Mouse (Mus musculus) neural tube, embryonic 12.5 days (tissue): Measurements from ENCODE around the gene Ablim1. TPM values are rescaled to one million over a fixed set of nuclear protein-coding genes. Genes with fewer than 3 reads are reported as not detected.

Experiments used
- ATAC-seq: fragments of 200-750 bp; cut with Nextera tagmentation; 2 replicates; pipeline ENCODE4 v1.8.0; 2017; ENCODE audit warnings: low read depth, mild to moderate bottlenecking, moderate TSS enrichment, moderate library complexity; ENCODE audit not compliant: low FRiP score
- H3K27ac ChIP-seq: fragments of 300-500 bp; sonication (generic); 2 replicates; pipeline ENCODE4 v1.5.1; 2016
- H3K27me3 ChIP-seq: fragments of 300-500 bp; sonication (generic); replicated peaks from 2 replicates; pipeline ENCODE4 v1.6.1; 2016; ENCODE audit warnings: mild to moderate bottlenecking
- H3K36me3 ChIP-seq: fragments of 300-500 bp; sonication (generic); 2 replicates; pipeline ENCODE4 v1.6.1; 2016; ENCODE audit warnings: mild to moderate bottlenecking
- H3K4me1 ChIP-seq: fragments of 300-500 bp; sonication (generic); 2 replicates; pipeline ENCODE4 v1.6.1; 2016
- H3K4me2 ChIP-seq: fragments of 300-500 bp; sonication (generic); replicated peaks from 2 replicates; pipeline ENCODE4 v1.6.1; 2016; ENCODE audit warnings: mild to moderate bottlenecking
- H3K4me3 ChIP-seq: fragments of 300-500 bp; sonication (generic); 2 replicates; pipeline ENCODE4 v1.5.1; 2016
- H3K9ac ChIP-seq: fragments of 300-500 bp; sonication (generic); 2 replicates; pipeline ENCODE4 v1.6.1; 2016; ENCODE audit warnings: mild to moderate bottlenecking
- H3K9me3 ChIP-seq: fragments of 300-500 bp; sonication (generic); 2 replicates; pipeline ENCODE4 v1.6.1; 2016; ENCODE audit warnings: mild to moderate bottlenecking
- WGBS: fragments of 180-500 bp; shearing (Covaris S2); methylation state at CpG from one replicate; pipeline ENCODE4 v1.1.7; 2016; 5-methylcytosine and 5-hydroxymethylcytosine counted together
- polyA plus RNA-seq: library from polyadenylated mRNA; unstranded; fragments of >200 nt; fragmentation: Nextera tagmentation; extraction: Ambion mirVana; gene quantifications from 2 replicates; pipeline ENCODE4 v1.2.1, GENCODE M21; 2016

Ablim1 gene
- polyA plus RNA-seq, 1 experiment from 2014 or later: 34.9 TPM

GRCm38 (mm10) chr19:57315013-57315565 lies 370 bp upstream of the Ablim1 start:
- Histone ChIP-seq H3K4me3 (peak overlapping the region; percentile 46), H3K27me3 (peaks cover 27% of the 10 kb centered on the region), H3K4me1 (peaks cover 10% of the 10 kb centered on the region), H3K9me3 (no peaks in the 10 kb centered on the region), H3K27ac (no peak overlapping the region), H3K36me3 (no peaks in the 10 kb centered on the region), H3K9ac (peak overlapping the region; percentile 61), H3K4me2 (peak overlapping the region; percentile 91)
- WGBS: 40% methylated on average over 11 of the region's 11 CpGs
- ATAC-seq: peak; percentile 53; the same call in 1 of the 2 replicates

- Histone ChIP-seq H3K4me2 (peak overlapping the region; percentile 91), H3K36me3 (no peaks in the 10 kb centered on the region), H3K9me3 (no peaks in the 10 kb centered on the region), H3K27ac (no peak overlapping the region), H3K4me1 (peaks cover 10% of the 10 kb centered on the region), H3K9ac (0 out of 2 replicates have a peak overlapping the region, but pooled peaks have one; percentile 61), H3K4me3 (peak overlapping the region; percentile 46; the same call in 1 of the 2 replicates), H3K27me3 (peaks cover 27% of the 10 kb centered on the region)
- 68% methylated on average over 3 of the region's 3 CpGs for WGBS
- ATAC-seq: no peak
Observed at GRCm38 (mm10) chr19:57313891-57314345, 801 bp downstream of the Ablim1 start.

- ATAC-seq: no peak
- 82% methylated on average over 10 of the region's 10 CpGs for WGBS
- no peaks in the 10 kb centered on the region for H3K9me3 ChIP-seq
- H3K27me3 ChIP-seq: peaks cover 27% of the 10 kb centered on the region
- no peak overlapping the region for H3K27ac ChIP-seq
- no peaks in the 10 kb centered on the region for H3K36me3 ChIP-seq
- no peak overlapping the region for H3K9ac ChIP-seq
- no peak overlapping the region for H3K4me3 ChIP-seq
- no peak overlapping the region for H3K4me2 ChIP-seq
- peaks cover 10% of the 10 kb centered on the region for H3K4me1 ChIP-seq
Observed at GRCm38 (mm10) chr19:57313226-57313625, 1.5 kb downstream of the Ablim1 start.

GRCm38 (mm10) chr19:57309980-57310379 lies 4.7 kb downstream of the Ablim1 start:
- Histone ChIP-seq H3K9me3 (no peaks in the 10 kb centered on the region), H3K4me2 (no peak overlapping the region), H3K27ac (no peak overlapping the region), H3K27me3 (peaks cover 17% of the 10 kb centered on the region), H3K4me3 (no peak overlapping the region), H3K36me3 (no peaks in the 10 kb centered on the region), H3K9ac (no peak overlapping the region), H3K4me1 (peaks cover 8% of the 10 kb centered on the region)
- no peak for ATAC-seq
- whole genome bisulfite sequencing: 67% methylated on average over 4 of the region's 4 CpGs

DNA sequence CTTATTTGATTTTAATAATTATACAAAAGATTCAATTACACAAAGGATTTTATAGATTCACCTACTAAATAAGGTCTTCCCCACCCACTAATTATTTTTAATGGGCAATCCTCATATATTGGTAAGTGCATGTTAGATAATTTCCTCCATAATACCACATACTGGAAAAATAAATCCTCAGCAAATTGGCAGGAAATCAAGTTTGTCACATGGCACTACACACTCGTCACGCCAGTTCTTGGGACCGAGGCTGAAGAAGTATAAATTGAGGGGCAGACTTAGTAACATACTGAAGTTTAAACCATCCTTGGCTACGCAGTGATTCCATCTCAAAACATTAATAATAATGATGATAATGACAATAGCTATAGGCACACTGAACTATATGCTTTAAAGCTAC lies 8.1 kb downstream of the Ablim1 start:
- no peaks in the 10 kb centered on the region for H3K4me1 ChIP-seq
- no peaks in the 10 kb centered on the region for H3K9me3 ChIP-seq
- no peak for ATAC-seq
- no peaks in the 10 kb centered on the region for H3K36me3 ChIP-seq
- no peak overlapping the region for H3K4me2 ChIP-seq
- 82% methylated on average over 4 of the region's 4 CpGs for WGBS
- H3K9ac ChIP-seq: no peak overlapping the region
- no peak overlapping the region for H3K27ac ChIP-seq
- no peaks in the 10 kb centered on the region for H3K27me3 ChIP-seq
- no peak overlapping the region for H3K4me3 ChIP-seq

GRCm38 (mm10) chr19:57305972-57306371 lies 8.7 kb downstream of the Ablim1 start:
- Histone ChIP-seq H3K9me3 (no peaks in the 10 kb centered on the region), H3K4me2 (no peak overlapping the region), H3K27ac (no peak overlapping the region), H3K4me1 (no peaks in the 10 kb centered on the region), H3K36me3 (no peaks in the 10 kb centered on the region), H3K4me3 (no peak overlapping the region), H3K27me3 (no peaks in the 10 kb centered on the region), H3K9ac (no peak overlapping the region)
- WGBS: 84% methylated on average over 8 of the region's 8 CpGs
- no peak for ATAC-seq

DNA sequence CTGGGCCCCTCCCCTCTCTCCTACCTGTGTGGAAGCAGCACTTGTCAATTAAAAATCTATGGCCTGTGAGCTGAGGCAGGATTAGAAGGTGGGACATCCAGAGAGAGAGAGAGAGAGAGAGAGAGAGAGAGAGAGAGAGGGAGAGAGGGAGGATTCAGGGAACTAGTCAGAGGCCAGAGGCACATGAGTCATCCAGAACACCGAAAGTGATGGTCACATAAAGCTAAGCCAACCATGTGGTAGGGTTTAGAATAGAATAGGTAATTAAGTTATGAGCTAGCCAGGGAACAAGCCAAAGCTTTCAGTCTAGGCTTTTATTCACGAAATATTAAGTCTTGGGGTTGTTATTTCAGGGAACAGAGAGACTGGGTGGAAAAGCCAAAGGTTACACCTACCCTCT lies 10.1 kb downstream of the Ablim1 start:
- no peaks in the 10 kb centered on the region for H3K4me1 ChIP-seq
- H3K27ac ChIP-seq: no peak overlapping the region
- H3K4me3 ChIP-seq: no peak overlapping the region
- no peaks in the 10 kb centered on the region for H3K27me3 ChIP-seq
- H3K9ac ChIP-seq: no peak overlapping the region
- no peak for ATAC-seq
- 84% methylated on average over 2 of the region's 2 CpGs for WGBS
- H3K36me3 ChIP-seq: no peaks in the 10 kb centered on the region
- H3K4me2 ChIP-seq: no peak overlapping the region
- no peaks in the 10 kb centered on the region for H3K9me3 ChIP-seq

DNA sequence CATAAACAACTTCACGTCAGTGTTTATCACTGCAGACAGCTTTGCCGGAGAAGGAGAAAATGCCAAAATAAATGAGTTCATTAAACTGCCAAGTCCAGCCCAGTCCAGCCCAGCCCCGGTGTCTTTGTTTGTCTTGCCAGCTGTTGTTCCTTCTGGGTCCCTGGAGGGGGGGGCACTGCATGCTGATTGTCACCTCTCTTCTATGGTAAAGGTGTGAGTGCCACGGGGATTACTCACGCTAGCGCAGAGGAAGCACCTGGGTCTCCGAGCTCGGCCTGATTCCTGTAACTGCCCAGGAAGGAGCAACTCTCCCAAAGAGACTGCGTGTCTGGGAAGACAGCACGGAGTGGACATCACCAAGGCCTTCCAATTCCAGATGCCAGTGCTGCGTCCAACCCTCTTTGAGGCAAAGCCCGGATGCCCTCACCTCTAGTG lies 12.7 kb downstream of the Ablim1 start:
- Histone ChIP-seq H3K4me2 (no peak overlapping the region), H3K4me3 (no peak overlapping the region), H3K36me3 (no peaks in the 10 kb centered on the region), H3K27ac (no peak overlapping the region), H3K9ac (no peak overlapping the region), H3K27me3 (no peaks in the 10 kb centered on the region), H3K4me1 (no peaks in the 10 kb centered on the region), H3K9me3 (no peaks in the 10 kb centered on the region)
- 71% methylated on average over 12 of the region's 12 CpGs for WGBS
- ATAC-seq: no peak

DNA sequence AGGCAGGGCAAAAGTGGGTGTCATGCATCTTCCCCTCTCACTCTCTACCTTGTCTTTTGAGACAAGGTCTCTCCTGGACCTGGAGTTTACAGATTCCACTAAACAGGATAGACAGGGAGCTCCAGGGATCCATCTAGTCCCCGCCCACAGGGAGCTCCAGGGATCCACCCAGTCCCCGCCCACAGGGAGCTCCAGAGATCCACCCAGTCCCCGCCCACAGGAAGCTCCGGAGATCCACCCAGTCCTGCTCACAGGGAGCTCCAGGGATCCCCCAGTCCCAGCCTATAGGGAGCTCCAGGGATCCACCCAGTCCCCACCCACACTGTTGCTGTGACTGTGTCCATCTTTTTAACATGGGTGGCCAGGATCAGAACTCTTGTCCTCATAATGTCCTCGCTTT lies 16.7 kb downstream of the Ablim1 start:
- no peak overlapping the region for H3K27ac ChIP-seq
- 75% methylated on average over 5 of the region's 5 CpGs for WGBS
- ATAC-seq: no peak
- no peaks in the 10 kb centered on the region for H3K27me3 ChIP-seq
- no peak overlapping the region for H3K4me2 ChIP-seq
- H3K9me3 ChIP-seq: no peaks in the 10 kb centered on the region
- no peak overlapping the region for H3K9ac ChIP-seq
- H3K4me3 ChIP-seq: no peak overlapping the region
- no peaks in the 10 kb centered on the region for H3K36me3 ChIP-seq
- H3K4me1 ChIP-seq: no peaks in the 10 kb centered on the region

DNA sequence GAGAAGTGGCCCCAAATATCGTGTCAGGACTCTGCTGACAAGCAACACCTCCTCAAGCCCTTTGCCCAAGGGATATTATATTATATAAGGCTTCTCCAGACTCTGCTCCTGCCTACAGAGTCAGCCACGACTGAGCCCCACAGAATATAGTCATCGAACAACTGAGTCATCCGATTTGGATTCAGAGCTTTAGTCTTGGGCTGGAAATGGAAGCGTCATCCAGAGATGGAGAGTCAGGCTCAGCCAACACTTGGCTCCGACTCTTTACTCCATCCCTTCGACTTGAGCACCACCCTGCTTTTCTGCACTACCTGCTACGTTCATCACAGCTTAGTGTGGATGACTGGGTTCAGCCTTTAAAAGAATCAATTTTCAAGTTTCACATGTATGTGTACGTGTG lies 17.3 kb downstream of the Ablim1 start:
- Histone ChIP-seq H3K4me1 (no peaks in the 10 kb centered on the region), H3K4me3 (no peak overlapping the region), H3K27me3 (no peaks in the 10 kb centered on the region), H3K4me2 (no peak overlapping the region), H3K27ac (no peak overlapping the region), H3K36me3 (no peaks in the 10 kb centered on the region), H3K9ac (no peak overlapping the region), H3K9me3 (no peaks in the 10 kb centered on the region)
- 93% methylated on average over 9 of the region's 9 CpGs for WGBS
- ATAC-seq: no peak

DNA sequence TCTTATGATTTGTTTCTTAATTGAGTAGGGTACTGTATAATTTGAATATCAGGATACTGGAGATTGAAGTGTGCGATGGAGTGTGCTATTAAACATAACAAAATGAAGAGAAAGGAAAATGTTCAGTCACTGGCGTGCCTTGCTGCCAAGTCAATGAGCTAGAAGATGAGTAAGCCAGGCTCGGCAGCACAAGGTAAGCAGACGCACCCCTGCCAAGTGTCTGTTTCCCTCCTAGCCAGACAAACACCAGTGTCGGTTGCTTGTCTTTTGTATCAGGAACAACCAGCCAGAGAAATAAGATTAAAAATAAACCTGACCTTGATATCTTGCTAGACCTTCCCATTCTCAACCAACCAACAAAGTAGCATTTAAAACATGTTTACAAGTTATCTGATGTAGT lies 18.2 kb downstream of the Ablim1 start:
- H3K27me3 ChIP-seq: no peaks in the 10 kb centered on the region
- H3K36me3 ChIP-seq: no peaks in the 10 kb centered on the region
- no peak for ATAC-seq
- WGBS: 84% methylated on average over 5 of the region's 5 CpGs
- H3K4me1 ChIP-seq: no peaks in the 10 kb centered on the region
- no peak overlapping the region for H3K4me2 ChIP-seq
- no peaks in the 10 kb centered on the region for H3K9me3 ChIP-seq
- H3K4me3 ChIP-seq: no peak overlapping the region
- no peak overlapping the region for H3K27ac ChIP-seq
- H3K9ac ChIP-seq: no peak overlapping the region

DNA sequence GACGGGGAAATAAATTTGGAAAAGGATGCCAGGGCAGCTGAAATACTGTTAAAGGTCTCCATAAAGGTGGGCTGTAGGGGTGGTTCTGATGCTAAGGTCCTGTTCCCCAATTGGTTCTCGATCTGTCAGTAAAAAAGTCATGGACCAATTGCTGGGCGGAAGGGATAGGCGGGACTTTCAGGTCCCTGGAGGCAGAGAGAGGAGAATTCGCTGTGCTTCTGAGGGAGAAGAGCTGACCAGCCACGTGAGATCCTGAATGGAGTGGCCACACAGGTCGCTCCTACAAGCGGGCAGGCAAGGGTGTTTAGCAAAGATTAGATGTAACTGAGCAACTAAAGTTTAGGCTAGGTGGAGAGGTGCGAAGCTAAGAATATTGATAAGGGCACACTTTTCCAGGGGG lies 19.2 kb downstream of the Ablim1 start:
- H3K36me3 ChIP-seq: no peaks in the 10 kb centered on the region
- 67% methylated on average over 9 of the region's 9 CpGs for WGBS
- H3K9me3 ChIP-seq: no peaks in the 10 kb centered on the region
- H3K27ac ChIP-seq: no peak overlapping the region
- no peak overlapping the region for H3K9ac ChIP-seq
- no peak for ATAC-seq
- no peak overlapping the region for H3K4me3 ChIP-seq
- H3K27me3 ChIP-seq: no peaks in the 10 kb centered on the region
- no peaks in the 10 kb centered on the region for H3K4me1 ChIP-seq
- H3K4me2 ChIP-seq: no peak overlapping the region

- Histone ChIP-seq H3K27ac (no peak overlapping the region), H3K36me3 (no peaks in the 10 kb centered on the region), H3K9ac (no peak overlapping the region), H3K9me3 (no peaks in the 10 kb centered on the region), H3K4me3 (no peak overlapping the region), H3K4me1 (no peaks in the 10 kb centered on the region), H3K4me2 (no peak overlapping the region), H3K27me3 (no peaks in the 10 kb centered on the region)
- no peak for ATAC-seq
- 87% methylated on average over 4 of the region's 4 CpGs for WGBS
Observed at GRCm38 (mm10) chr19:57294356-57294755, 20.4 kb downstream of the Ablim1 start.
